Mouse (Mus musculus) forebrain, postnatal 0 days (tissue): ENCODE data around the gene Ggn. TPM values are rescaled to one million over a fixed set of nuclear protein-coding genes. Genes with fewer than 3 reads are reported as not detected.

Experiments
- ATAC-seq: fragments of 200-750 bp; cut with Nextera tagmentation; 2 replicates; pipeline ENCODE4 v1.8.0; 2017; ENCODE audit warnings: mild to moderate bottlenecking, moderate library complexity
- DNase-seq: peaks from one replicate; pipeline ENCODE4 v3.0.0-alpha.2; 2015
- H3K27ac ChIP-seq: fragments of 300-500 bp; sonication (generic); 2 replicates; pipeline ENCODE4 v1.5.1; 2014; ENCODE audit warnings: low read depth, mild to moderate bottlenecking, antibody characterized with exemption, low read length, moderate library complexity, mixed read lengths
- H3K27me3 ChIP-seq: fragments of 300-500 bp; sonication (generic); 2 replicates; pipeline ENCODE4 v1.6.1; 2014; ENCODE audit warnings: mild to moderate bottlenecking, low read length, mixed read lengths; ENCODE audit not compliant: insufficient read depth
- H3K36me3 ChIP-seq: fragments of 300-500 bp; sonication (generic); 2 replicates; pipeline ENCODE4 v1.6.1; 2014; ENCODE audit warnings: mild to moderate bottlenecking, moderate library complexity; ENCODE audit not compliant: insufficient read depth
- H3K4me1 ChIP-seq: fragments of 300-500 bp; sonication (generic); 2 replicates; pipeline ENCODE4 v1.6.1; 2014; ENCODE audit warnings: antibody characterized with exemption; ENCODE audit not compliant: insufficient read depth
- H3K4me2 ChIP-seq: fragments of 300-500 bp; sonication (generic); 2 replicates; pipeline ENCODE4 v1.6.1; 2014; ENCODE audit warnings: low read depth, mild to moderate bottlenecking, moderate library complexity
- H3K4me3 ChIP-seq: fragments of 300-500 bp; sonication (generic); 2 replicates; pipeline ENCODE4 v1.5.1; 2014; ENCODE audit warnings: low read depth, low read length, mixed read lengths
- H3K9ac ChIP-seq: fragments of 300-500 bp; sonication (generic); 2 replicates; pipeline ENCODE4 v1.6.1; 2014; ENCODE audit warnings: mild to moderate bottlenecking
- H3K9me3 ChIP-seq: fragments of 300-500 bp; sonication (generic); 2 replicates; pipeline ENCODE4 v1.6.1; 2016; ENCODE audit warnings: low read length
- CTCF ChIP-seq: sonication (generic); IDR thresholded peaks from 2 replicates; pipeline ENCODE4 v1.5.1; 2016; ENCODE audit warnings: antibody characterized with exemption, control low read depth, low read depth
- WGBS: fragments of 180-500 bp; shearing (Covaris S2); extraction: QIAGEN DNeasy Blood & Tissue Kit; methylation state at CpG from one replicate; pipeline ENCODE4 v1.1.7; 2014; 5-methylcytosine and 5-hydroxymethylcytosine counted together
- polyA plus RNA-seq: library from polyadenylated mRNA; unstranded; fragments of >200 nt; fragmentation: Nextera tagmentation; extraction: Ambion mirVana; gene quantifications from 2 replicates; pipeline ENCODE4 v1.2.1, GENCODE M21; 2015
- total RNA-seq: library from RNA; depleted of rRNA; stranded (reverse); fragments of >200 nt; gene quantifications from 2 replicates; pipeline ENCODE4 v1.2.3, GENCODE M21; 2014; rRNA removed

The Ggn gene
- total RNA-seq (0.67 and 0.77 TPM in 2 replicates), polyA plus RNA-seq (0.39 and 0.40 TPM in 2 replicates)

GRCm38 (mm10) chr7:29170066-29170754 is at the start of gene Ggn, which contains the start of gene Spred3:
Gene Ggn (plus strand): TSS chr7:29170210.
Gene Spred3 (minus strand): TSS chr7:29170411.
- Histone ChIP-seq H3K27me3 (peaks cover 39% of the 10 kb centered on the region), H3K27ac (peak within 1 kb of the TSS; percentile 81), H3K9me3 (no peaks in the 10 kb centered on the region), H3K4me2 (peak within 1 kb of the TSS; percentile 59), H3K4me3 (peak within 1 kb of the TSS; percentile 75), H3K9ac (peak within 1 kb of the TSS; percentile 72), H3K4me1 (peaks cover 13% of the 10 kb centered on the region; the same call in 1 of the 2 replicates), H3K36me3 (peaks cover 28% of the 10 kb centered on the region)
- DNase-seq (peak; percentile 50), ATAC-seq (peak; percentile 9)
- 1% methylated on average over 30 of the region's 30 CpGs for WGBS
- no peak for TF ChIP-seq CTCF

GRCm38 (mm10) chr7:29122821-29123220 is 47.2 kb upstream of the Ggn start:
- no peak for TF ChIP-seq CTCF
- Histone ChIP-seq H3K4me3 (no peak overlapping the region), H3K9ac (no peak overlapping the region), H3K27me3 (no peaks in the 10 kb centered on the region), H3K9me3 (no peaks in the 10 kb centered on the region), H3K4me2 (no peak overlapping the region), H3K27ac (no peak overlapping the region), H3K4me1 (no peaks in the 10 kb centered on the region; the same call in 1 of the 2 replicates), H3K36me3 (no peaks in the 10 kb centered on the region)
- ATAC-seq: no peak
- no peak for DNase-seq
- 94% methylated on average over 9 of the region's 9 CpGs for WGBS

DNA sequence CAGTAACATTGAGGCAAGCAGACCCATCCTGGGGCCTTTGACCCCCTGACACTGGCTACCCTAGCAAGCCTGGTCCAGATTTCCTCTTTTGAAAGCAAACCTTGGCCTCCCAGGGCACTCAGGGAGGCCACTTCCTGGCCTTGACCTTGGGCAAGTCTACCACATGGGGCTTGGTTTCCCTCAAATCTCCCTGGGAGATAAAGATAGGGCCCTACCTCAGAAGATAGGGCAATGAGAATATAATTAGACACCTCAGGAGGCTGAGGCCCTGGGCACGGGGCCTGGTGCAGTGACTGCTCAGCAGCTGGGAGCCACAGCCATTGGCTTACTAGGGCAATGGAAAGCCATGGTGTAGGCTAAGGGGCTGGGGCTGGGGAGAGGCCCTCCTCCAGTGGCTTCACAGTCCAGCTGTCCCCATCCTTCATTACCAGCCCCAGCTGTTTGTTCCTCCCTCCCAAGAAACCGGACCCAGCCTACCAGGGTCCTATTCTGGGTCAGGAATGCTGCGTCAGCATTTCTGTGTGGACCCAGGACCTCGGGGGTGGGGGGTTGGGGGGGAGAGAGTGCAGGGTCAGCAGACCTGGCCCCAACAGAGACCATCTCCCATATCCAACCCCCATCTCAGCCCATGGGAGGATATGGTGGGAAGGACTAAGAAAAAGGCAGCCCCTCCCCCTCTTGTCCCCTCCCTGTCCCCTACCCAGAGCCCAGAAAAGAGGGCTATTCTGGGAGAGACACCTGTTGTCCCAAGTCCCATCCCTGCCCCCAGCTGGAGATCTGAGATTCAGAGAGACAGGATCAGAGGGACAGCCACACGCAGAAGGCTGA is 46.3 kb upstream of the Ggn start:
- WGBS: 60% methylated on average over 5 of the region's 5 CpGs
- Histone ChIP-seq H3K4me2 (no peak overlapping the region), H3K9me3 (no peaks in the 10 kb centered on the region), H3K4me1 (no peaks in the 10 kb centered on the region; the same call in 1 of the 2 replicates), H3K36me3 (no peaks in the 10 kb centered on the region), H3K4me3 (no peak overlapping the region), H3K9ac (no peak overlapping the region), H3K27ac (no peak overlapping the region), H3K27me3 (no peaks in the 10 kb centered on the region)
- no peak for DNase-seq
- TF ChIP-seq CTCF: no peak
- no peak for ATAC-seq

GRCm38 (mm10) chr7:29124970-29125369 is 45.0 kb upstream of the Ggn start, which contains the start of gene Ryr1:
Gene Ryr1 (minus strand): TSS chr7:29125179.
- H3K9me3 ChIP-seq: no peaks in the 10 kb centered on the region
- no peak for TF ChIP-seq CTCF
- H3K36me3 ChIP-seq: no peaks in the 10 kb centered on the region
- H3K4me2 ChIP-seq: peak within 1 kb of the TSS; percentile 48
- H3K4me1 ChIP-seq: no peaks in the 10 kb centered on the region; the same call in 1 of the 2 replicates
- peak within 1 kb of the TSS; percentile 33; the same call in 1 of the 2 replicates for H3K9ac ChIP-seq
- DNase-seq (peak; percentile 33), ATAC-seq (peak; percentile 73)
- no peaks in the 10 kb centered on the region for H3K27me3 ChIP-seq
- no peak within 1 kb of the TSS for H3K27ac ChIP-seq
- WGBS: 3% methylated on average over 16 of the region's 16 CpGs
- H3K4me3 ChIP-seq: peak within 1 kb of the TSS; percentile 18; the same call in 1 of the 2 replicates

DNA sequence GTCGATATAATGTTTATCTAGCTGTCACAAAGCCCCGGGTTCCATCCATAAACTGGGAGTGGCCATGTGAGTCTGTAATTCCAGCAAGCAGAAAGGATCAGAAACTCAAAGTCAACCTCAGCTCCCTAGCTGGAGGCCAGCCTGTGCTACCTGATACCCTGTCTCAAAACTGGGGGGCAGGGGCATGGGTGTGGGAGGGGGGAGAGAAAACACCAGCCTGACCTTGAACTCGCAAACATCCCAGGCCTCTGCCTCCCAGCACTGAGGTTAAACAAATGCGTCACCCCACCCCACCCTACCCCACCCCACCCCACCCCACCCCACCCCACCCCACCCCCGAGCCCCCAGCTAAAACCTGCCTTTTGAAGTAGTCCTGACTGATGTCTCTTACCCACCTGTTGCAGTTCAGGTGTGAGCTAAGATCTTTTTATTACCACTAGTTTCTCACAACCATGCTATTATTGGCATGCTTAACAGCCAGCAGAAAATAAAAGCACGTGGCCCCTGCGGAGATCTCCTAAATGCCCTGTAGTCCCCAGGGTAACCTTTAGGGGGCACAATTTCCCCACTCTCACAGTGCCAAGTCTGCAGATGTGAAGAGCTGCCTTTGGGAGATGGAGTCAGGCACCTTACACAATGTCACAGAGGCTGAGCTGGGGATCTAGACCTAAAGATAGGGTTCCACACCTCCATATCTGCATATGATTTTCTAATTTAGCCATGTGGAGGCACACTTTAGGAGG is 43.7 kb upstream of the Ggn start:
- no peaks in the 10 kb centered on the region for H3K27me3 ChIP-seq
- no peaks in the 10 kb centered on the region for H3K9me3 ChIP-seq

GRCm38 (mm10) chr7:29128725-29129124 is 41.3 kb upstream of the Ggn start:
- TF ChIP-seq CTCF: peak; percentile 51
- WGBS: 35% methylated on average over 2 of the region's 2 CpGs
- Histone ChIP-seq H3K9me3 (no peaks in the 10 kb centered on the region), H3K27me3 (no peaks in the 10 kb centered on the region), H3K36me3 (no peaks in the 10 kb centered on the region), H3K4me1 (no peaks in the 10 kb centered on the region; the same call in 1 of the 2 replicates), H3K9ac (no peak overlapping the region), H3K27ac (no peak overlapping the region), H3K4me3 (no peak overlapping the region), H3K4me2 (no peak overlapping the region)
- ATAC-seq: no peak
- no peak for DNase-seq

More for the DNA sequence above, 43.7 kb upstream of the Ggn start:
- no peak overlapping the region for H3K4me2 ChIP-seq
- ATAC-seq (no peak), DNase-seq (peak; percentile 10)
- no peak overlapping the region for H3K27ac ChIP-seq
- peak; percentile 55 for TF ChIP-seq CTCF
- H3K4me1 ChIP-seq: no peaks in the 10 kb centered on the region; the same call in 1 of the 2 replicates
- WGBS: 30% methylated on average over 7 of the region's 7 CpGs
- H3K9ac ChIP-seq: no peak overlapping the region
- no peaks in the 10 kb centered on the region for H3K36me3 ChIP-seq
- no peak overlapping the region for H3K4me3 ChIP-seq
